Comparison of ENCODE assay signal across 13 mouse cellular contexts in genomic region chr14:73410083-73410482, GRCm38 (mm10). TPM values are rescaled to one million over a fixed set of nuclear protein-coding genes. Genes with fewer than 3 reads are reported as not detected.
DNase-seq lines count a peak whose midpoint lies in the region; ATAC-seq and TF ChIP-seq lines count a peak whose summit lies in the region.
"Had no signal": no experiment of that assay in that cellular context is flagged by ENCODE, and none has a peak within 500 bp of the region (broad histone marks: within the 10 kb centered on the region; RNA-seq: fewer than 3 reads in every experiment).

No protein-coding gene starts in this region.

- intact Hi-C loops in heart, postnatal 25 days (cut with DNase I), result no loop called here
- intact Hi-C loops in heart, postnatal 36 days (cut with DNase I), result no loop called here
- intact Hi-C loops in left cerebral cortex, postnatal 25 days (cut with DNase I), result no loop called here

- no peak overlapping the region for H3K27ac ChIP-seq in stomach, postnatal 0 days (replicated peaks)
- H3K27ac ChIP-seq: hindbrain, embryonic 13.5 days had no signal

- no peak overlapping the region for H3K4me3 ChIP-seq in myocyte
- no peak overlapping the region for H3K4me3 ChIP-seq in stomach, postnatal 0 days (ENCODE audit: low read depth, low read length)
- H3K4me3 ChIP-seq: hindbrain, embryonic 13.5 days had no signal

- no peak overlapping the region for H3ac ChIP-seq in myocyte (ENCODE audit: control insufficient read depth, insufficient read length)

- H3K9me3 ChIP-seq in stomach, postnatal 0 days (ENCODE audit: control insufficient read depth, low read length), result no peaks in the 10 kb centered on the region
- H3K9me3 ChIP-seq: hindbrain, embryonic 13.5 days had no signal

- peak; percentile 10 for DNase-seq in heart, postnatal 25 days (ENCODE audit: low spot score)
- DNase-seq in heart, postnatal 36 days, result no peak
- DNase-seq in adipocyte (ENCODE audit: low spot score), result peak; percentile 96
- DNase-seq in gonadal fat pad, adult 2 months (ENCODE audit: low read depth), result peak; percentile 89
- DNase-seq in stomach, postnatal 0 days (ENCODE audit: low spot score), result no peak
- no peak for DNase-seq in left cerebral cortex, postnatal 25 days (ENCODE audit: low spot score in 2 of 2)
- DNase-seq: cerebellum, postnatal 14 days; gastrocnemius, postnatal 14 days; kidney, adult 2 months; retina, postnatal 1 day; thymus, postnatal 14 days had no signal

- no peak for TF ChIP-seq EP300 in stomach, postnatal 0 days (optimal IDR thresholded peaks at IDR 0.05)

- H3K4me1 ChIP-seq in stomach, postnatal 0 days (replicated peaks; ENCODE audit: control insufficient read depth, insufficient read depth), result no peaks in the 10 kb centered on the region
- H3K4me1 ChIP-seq: hindbrain, embryonic 13.5 days had no signal

- H3K27me3 ChIP-seq in myocyte (ENCODE audit: control insufficient read depth, insufficient read depth, insufficient read length), result no peaks in the 10 kb centered on the region
- no peaks in the 10 kb centered on the region for H3K27me3 ChIP-seq in stomach, postnatal 0 days (ENCODE audit: control insufficient read depth, insufficient read depth, low read length)
- H3K27me3 ChIP-seq: hindbrain, embryonic 13.5 days had no signal

- no peak for TF ChIP-seq CTCF in stomach, postnatal 0 days (IDR thresholded peaks at IDR 0.05; ENCODE audit: low read depth)

- WGBS in stomach, postnatal 0 days, result 63% methylated on average over 3 of the region's 3 CpGs

- no peaks in the 10 kb centered on the region for H3K79me2 ChIP-seq in myocyte (ENCODE audit: control insufficient read depth, insufficient read depth)

- no peak; the same call in 1 of the 2 replicates for ATAC-seq in stomach, postnatal 0 days (ENCODE audit: low FRiP score, low TSS enrichment)

- H3K36me3 ChIP-seq in myocyte (ENCODE audit: control insufficient read depth, insufficient read depth), result no peaks in the 10 kb centered on the region
- no peaks in the 10 kb centered on the region for H3K36me3 ChIP-seq in stomach, postnatal 0 days (ENCODE audit: control insufficient read depth, insufficient read depth, low read length)
- H3K36me3 ChIP-seq: hindbrain, embryonic 13.5 days had no signal

- no peak overlapping the region for H3K4me2 ChIP-seq in myocyte (ENCODE audit: low read depth)
- H3K4me2 ChIP-seq in stomach, postnatal 0 days (replicated peaks; ENCODE audit: low read depth), result no peak overlapping the region
- H3K4me2 ChIP-seq: hindbrain, embryonic 13.5 days had no signal

- TF ChIP-seq POLR2A in myocyte (IDR thresholded peaks at IDR 0.05; ENCODE audit: insufficient read length, low read depth), result no peak

- H3K9ac ChIP-seq in stomach, postnatal 0 days (ENCODE audit: low read length), result no peak overlapping the region
- H3K9ac ChIP-seq: hindbrain, embryonic 13.5 days had no signal

TF ChIP-seq in myocyte, 11 proteins besides CTCF, POLR2A, EP300 and RAD21:
- TF ChIP-seq CEBPB (IDR thresholded peaks at IDR 0.05; ENCODE audit: insufficient read depth, poor library complexity, severe bottlenecking), result peak; percentile 95
- TF ChIP-seq MYOD1 (IDR thresholded peaks at IDR 0.05; ENCODE audit: control insufficient read depth in 1 of 3, insufficient read length in 2 of 3, low read depth in 2 of 3), result no peak

RNA-seq across cellular contexts. Expression of gene Itm2b, which starts 25.0 kb away (rescaled TPM):
- 100 to 1,000 TPM; 627 to 640 TPM for total RNA-seq in heart, postnatal 25 days (2021)
- 100 to 1,000 TPM; 753 to 767 TPM for total RNA-seq in heart, postnatal 36 days (2021)
- 6,968 and 7,905 TPM in 2 replicates for polyA plus RNA-seq in gonadal fat pad, adult 2 months (2012; rRNA removed)
- 530 TPM for polyA plus RNA-seq in myocyte (2012; fragmentation: generic; extraction: Trizol)
- polyA plus RNA-seq in stomach, postnatal 0 days (2015; fragmentation: Nextera tagmentation; extraction: Ambion mirVana), result 1,381 and 1,408 TPM in 2 replicates
- total RNA-seq in left cerebral cortex, postnatal 25 days (2021), result 100 to 1,000 TPM; 746 to 815 TPM

Comparison
In these comparisons a context has a peak if more than half of its experiments do, and no peak if none do; other contexts are left out.
1. DNase-seq: peak in heart, postnatal 25 days (single experiment), adipocyte (single experiment) and gonadal fat pad, adult 2 months (single experiment); none in heart, postnatal 36 days (0 of 2), stomach, postnatal 0 days (single experiment) and left cerebral cortex, postnatal 25 days (0 of 2).